Mouse (Mus musculus): ENCODE results near the gene Rbbp8nl.

Rbbp8nl gene

DNA sequence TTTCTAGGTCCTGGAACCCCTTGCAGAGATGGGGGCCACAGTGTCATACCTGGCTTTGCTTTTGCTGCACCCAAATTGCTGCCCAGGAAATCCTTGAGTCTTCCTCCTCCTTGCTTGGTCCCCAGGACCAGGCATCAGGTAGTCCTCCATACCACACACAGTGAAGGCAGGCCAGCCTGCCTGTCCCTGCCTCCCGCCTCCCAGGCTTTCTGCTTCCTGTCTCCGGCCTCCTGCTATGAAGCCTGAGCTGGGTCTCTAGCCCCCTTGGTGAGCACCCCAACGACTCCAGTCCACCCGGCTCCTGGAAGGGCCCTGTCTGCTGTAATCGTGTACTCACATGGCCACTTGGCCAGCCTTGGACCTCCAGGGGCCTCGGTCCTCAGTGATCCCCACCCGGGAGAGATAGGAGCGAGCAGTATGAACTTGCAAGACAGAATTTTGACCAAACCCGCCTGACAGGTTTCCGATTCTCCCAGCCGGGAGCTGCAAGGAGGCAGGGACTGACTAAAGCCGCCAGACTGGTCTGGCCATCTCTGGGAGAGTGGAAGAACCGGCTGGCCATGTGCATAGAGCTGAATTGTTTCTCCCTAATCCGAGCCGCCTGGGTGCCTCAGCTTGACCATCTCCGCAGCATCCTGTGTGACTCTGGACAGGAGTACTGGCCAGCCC lies at the start of gene Rbbp8nl:
TSS of gene Rbbp8nl (minus strand) at position 440 of the 669 bp plus-strand sequence.
- DNase-seq, result no peak

- DNase-seq, result peak; percentile 80
Observed at GRCm38 (mm10) chr2:180334551-180334986, 44.9 kb upstream of the Rbbp8nl start, which contains the start of gene Gata5. TSS of gene Gata5 (minus strand) at chr2:180334699.

DNA sequence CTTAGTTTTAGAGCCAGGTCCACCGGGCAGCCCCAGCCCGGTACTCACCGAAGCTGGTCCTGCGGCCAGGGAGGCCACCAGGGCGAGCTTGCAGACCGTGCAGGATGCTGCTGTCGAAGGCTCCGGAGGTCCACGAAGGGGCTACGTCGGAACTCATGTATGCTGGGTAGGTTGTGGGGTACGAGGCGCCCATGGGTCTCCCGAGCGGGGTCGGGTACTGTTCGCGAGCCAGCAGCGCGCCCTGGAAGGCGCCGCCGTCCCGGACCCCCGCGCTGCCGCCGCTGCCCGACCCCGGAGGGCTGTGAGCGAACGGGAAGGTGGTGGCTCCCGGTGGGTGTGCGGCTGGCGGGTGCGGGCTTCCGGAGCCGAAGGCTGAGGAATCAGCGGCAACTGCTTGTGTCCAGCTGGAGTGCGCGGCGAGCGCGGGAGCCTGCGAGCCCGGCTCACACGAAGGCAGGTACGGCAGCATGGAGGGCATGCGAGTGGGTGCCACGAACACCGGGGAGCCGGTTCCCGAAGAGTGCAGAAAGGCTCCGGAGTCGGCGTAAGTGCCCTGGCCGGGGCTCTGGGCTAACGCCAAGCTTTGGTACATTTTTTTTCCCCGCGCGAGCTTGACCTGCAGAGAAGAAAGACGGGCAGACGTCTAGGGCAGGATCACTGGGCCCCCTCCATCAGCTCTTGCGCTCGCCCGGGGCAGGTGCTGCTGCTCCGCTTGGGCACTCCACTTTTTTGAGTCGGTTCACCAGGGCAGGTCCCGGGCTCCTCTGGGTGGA lies 44.3 kb upstream of the Rbbp8nl start:
- DNase-seq, result peak; percentile 46

GRCm38 (mm10) chr2:180329466-180329865 lies 39.8 kb upstream of the Rbbp8nl start:
- no peak for DNase-seq

- DNase-seq, result peak; percentile 17
Observed at GRCm38 (mm10) chr2:180322674-180323355, 33.1 kb upstream of the Rbbp8nl start.

DNA sequence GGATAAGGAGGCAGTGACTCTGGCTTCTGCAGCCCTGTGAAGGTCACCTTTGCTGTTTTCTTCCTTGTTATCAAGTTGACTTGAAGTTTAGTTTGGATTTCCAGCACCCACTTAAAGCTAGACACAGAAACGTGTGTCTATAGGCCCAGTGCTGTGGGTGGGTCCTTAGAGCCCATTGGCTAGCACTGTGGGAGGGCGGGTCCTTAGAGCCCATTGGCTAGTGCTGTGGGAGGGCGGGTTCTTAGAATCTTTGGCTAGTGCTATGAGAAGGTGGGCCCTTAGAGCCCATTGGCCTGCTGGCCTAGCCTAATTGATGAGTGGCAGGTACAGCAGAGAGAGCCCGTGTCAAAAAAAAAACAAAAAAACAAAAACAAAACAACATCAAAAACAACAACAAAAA lies 30.5 kb upstream of the Rbbp8nl start:
- DNase-seq, result peak; percentile 11

DNA sequence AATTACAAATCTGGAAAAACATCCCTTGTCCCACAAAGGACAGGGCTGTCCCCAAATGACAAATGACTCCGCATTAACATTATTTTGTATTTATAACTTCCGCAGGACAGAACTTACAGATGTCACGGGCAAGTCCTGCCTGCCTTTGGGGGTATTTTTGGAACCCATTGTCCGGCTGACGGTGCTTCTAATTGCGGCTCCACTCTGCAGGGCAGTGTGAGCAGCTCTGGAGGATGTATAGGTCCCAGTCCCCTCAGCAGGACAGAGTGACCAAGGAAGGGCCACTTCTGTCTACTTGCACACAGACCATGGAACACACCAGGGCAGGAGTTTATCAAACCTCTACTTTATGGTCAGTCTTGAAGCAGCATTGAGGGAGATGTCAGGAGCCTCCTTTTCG lies 27.9 kb upstream of the Rbbp8nl start:
- no peak for DNase-seq

DNA sequence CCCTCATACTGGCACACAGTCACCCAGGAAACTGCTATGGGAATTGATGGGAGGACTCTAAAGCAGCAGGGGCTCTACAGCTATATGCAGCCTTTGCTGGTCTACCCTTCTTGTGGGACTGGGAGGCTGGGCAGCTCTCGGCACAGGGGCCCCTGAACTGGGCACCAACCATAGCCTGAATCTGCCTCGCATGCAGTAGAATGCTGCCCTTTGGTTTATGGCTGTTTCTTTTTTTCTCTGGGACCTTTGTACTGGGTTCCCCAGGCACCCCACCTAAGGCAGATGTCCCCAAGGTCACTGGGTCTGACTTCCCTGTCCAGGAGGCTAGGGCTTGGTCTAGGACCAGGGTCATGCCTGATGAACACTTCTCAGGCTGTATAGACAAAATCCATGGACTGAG lies 24.6 kb upstream of the Rbbp8nl start:
- DNase-seq, result no peak

DNA sequence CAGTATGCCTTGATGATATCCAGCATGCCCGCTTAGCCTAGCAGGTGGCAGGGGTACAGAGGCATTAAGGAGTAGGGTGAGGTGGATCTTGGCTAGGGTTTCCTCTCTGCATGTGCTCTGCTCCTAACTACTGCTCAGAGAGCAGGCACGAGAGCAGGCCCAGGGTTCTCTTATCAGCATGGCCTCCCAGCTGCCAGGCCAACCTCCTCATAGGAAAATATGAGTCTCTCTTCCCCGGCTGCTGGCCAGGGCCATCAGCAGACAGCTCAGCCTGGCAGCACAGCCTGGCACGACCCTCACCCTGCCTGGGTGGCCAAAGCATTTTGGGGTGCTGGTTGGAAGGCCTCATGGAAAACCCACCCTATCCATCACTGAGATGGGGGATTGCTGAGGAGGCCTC lies 21.5 kb upstream of the Rbbp8nl start:
- DNase-seq, result no peak

DNA sequence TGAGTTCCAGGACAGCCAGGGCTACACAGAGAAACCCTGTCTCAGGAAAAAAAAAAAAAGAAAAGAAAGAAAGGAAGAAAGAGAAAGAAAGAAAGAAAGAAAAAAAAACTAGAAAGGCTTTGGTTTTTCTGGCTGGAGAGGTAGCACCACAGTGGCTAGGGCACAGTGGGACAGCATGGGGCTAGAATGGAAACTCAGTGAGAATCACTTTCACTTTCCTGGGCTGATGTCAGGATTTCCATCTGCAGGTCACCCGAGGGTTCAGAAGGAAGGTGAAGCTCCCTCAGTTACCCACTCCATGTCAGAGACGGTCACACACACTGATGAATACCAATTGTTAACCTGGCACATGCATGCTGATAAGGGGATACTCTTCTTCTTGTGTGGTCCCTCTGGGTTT lies 18.0 kb upstream of the Rbbp8nl start:
- DNase-seq, result no peak

- DNase-seq, result no peak
Observed at GRCm38 (mm10) chr2:180306423-180307168, 16.9 kb upstream of the Rbbp8nl start.

GRCm38 (mm10) chr2:180306009-180306408 lies 16.3 kb upstream of the Rbbp8nl start:
- DNase-seq, result no peak

GRCm38 (mm10) chr2:180305490-180305889 lies 15.8 kb upstream of the Rbbp8nl start:
- no peak for DNase-seq

GRCm38 (mm10) chr2:180304554-180304953 lies 14.9 kb upstream of the Rbbp8nl start:
- DNase-seq, result no peak

DNA sequence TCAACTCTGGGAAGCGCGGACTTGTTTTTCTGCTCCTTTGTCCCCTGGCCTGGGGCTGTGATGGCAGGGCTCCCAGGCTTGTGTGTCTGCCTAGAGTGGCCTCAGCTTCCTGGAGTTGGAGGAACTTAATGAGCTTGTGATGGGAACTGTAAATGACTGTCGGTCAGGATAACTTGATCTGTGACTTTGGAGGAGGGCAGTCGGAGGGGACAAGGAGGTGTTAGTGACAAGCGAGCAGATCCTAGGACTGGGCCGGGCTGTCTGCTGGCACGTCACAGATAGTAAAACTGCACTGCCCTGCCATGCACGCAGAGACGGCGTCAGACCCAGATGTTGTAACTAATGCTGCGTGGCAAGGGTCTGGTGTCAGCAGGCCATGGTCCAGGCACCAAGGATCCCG lies 13.8 kb upstream of the Rbbp8nl start:
- no peak for DNase-seq

DNA sequence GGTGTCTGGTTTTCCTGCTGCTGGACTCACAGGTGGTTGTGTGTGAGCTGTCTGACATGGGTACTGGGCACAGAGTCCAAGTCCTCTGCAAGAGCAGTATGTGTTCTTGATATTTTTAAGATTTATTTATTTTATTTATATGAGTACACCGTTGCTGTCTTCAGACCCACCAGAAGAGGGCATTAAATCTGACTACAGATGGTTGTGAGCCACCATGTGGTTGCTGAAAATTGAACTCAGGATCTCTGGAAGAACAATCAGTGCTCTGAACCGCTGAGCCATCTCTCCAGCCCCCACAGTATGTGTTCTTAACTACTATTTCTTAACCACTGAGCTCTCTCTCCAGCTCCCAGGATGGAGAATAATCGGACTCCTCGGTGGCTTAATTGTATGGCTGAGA lies 12.5 kb upstream of the Rbbp8nl start:
- DNase-seq, result no peak

DNA sequence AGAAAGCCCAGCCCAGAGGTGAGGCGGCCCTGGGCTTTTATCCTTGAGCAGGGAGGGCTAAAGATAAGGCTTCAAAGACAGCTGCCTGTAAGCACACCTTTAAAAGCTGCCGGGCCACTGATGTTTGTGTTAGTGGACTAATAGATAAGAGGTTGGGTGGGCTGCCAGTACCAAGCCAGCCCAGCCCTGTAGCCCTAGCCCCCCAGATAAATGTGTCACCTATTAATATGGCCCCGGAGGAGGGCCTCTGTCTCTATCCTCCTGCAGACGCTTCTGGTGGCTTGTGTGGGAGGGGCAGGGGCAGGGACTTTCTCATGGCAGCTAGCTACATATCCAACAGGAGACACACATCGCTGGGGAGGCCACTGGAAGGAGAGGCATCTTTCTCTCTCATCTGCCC lies 11.1 kb upstream of the Rbbp8nl start:
- no peak for DNase-seq

DNA sequence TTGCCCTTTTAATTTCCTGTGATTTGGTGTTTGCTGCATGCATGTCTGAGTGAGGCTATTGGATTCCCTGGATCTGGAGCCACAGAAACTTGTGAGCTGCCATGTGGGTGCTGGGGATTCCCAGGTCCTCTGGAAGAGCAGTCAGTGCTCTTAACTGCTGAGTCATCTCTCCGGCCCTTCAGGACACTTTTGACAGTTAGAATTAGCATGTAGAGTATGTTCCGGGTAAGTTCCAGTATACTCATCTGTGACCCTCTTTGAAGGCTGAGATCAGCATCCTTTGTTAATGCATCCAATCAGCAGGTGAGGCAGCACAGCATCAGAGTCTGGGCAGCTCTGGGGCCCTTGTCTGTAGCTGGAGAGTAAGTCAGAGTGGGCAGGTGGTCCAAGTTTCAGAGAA lies 10.6 kb upstream of the Rbbp8nl start:
- no peak for DNase-seq

DNA sequence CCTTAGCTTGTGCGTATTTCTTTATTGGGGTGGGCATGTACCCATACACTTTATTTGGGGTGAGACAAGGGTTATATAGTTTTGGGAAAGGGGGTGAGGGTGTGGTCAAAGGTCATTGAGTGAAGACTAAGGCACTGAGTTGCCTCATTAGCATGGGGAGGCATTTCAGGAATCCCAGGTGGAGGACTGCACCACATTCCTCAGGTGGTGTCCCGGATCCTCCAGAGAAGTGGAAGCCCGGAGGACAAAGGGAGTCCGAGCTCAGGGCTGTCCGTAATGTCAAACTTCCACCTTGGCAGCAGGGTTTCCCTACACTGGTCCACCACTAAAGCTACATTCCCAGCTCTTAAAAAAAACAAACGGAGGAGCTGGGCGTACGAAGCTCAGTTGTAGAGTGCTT lies 3.2 kb upstream of the Rbbp8nl start:
- no peak for DNase-seq

GRCm38 (mm10) chr2:180292026-180292425 lies 2.3 kb upstream of the Rbbp8nl start:
- no peak for DNase-seq

GRCm38 (mm10) chr2:180291566-180291965 lies 1.9 kb upstream of the Rbbp8nl start:
- no peak for DNase-seq

DNA sequence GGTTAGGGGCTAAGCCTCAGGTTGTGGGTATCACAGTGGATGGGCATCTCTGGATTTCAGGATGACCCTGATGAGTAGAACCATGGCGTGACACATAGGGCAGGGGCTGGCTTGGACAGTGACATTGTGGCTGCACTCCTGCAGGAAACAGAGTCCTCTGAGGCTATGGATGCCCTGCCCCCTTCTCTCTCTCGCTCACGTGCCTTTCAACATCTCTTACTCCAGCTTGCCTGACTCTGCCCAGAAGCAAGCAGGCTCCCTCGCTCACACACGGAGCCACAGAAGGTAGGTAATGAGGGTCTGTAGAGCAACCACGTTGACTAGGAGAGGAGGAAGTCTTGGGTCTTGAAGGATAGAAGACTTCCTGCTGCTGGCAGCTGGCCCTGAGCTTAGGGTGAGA lies 824 bp upstream of the Rbbp8nl start:
- no peak for DNase-seq

DNA sequence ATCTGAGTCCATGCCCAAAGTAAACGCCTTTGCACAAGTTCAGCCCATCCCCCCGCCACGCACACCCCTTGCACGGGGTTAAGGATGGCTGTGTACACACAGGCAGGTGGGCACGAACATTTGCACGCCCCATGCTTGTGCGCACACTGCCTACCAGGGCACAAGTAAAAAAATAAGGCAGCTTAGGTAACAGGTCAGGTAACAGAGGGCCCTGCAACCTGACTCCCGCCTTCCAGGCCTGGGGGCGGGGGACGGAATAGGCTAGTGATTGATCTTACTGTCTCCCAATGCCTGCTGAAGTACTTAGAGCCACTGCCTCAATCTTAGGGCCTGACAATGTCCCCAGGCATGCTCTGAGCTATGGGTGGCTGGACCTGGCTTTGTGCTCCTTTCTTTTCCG lies 713 bp downstream of the Rbbp8nl start:
- DNase-seq, result no peak
